Mouse (Mus musculus) megakaryocyte, embryonic 14.5 days (primary cell): ENCODE measurements around the gene Sltm.

Experiments
- FLI1 ChIP-seq: IDR thresholded peaks from 2 replicates; pipeline ENCODE4 v1.6.1; 2012; ENCODE audit warnings: low read length, inconsistent platforms, mixed read lengths
- GATA1 ChIP-seq: IDR thresholded peaks from 3 replicates; pipeline ENCODE4 v1.6.1; 2012; ENCODE audit warnings: mixed read lengths, low read length, inconsistent platforms, borderline replicate concordance

DNA sequence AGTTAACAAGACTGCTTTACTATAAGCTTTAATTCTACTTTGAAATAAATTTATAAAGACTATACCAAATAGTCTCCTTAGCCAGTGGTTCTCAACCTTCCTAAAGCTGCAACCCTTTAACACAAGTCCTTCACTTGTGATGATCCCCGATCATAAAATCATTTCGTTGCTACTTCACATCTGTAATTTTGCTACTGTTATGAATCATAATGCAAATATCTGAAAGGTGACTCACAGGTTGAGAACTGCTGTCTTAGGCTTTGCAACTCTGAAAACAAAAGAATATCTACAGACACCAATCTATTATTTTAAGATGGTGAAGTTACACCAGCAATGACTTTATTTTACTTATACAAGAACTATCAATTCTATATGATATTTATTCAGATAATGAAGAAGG lies 94.2 kb downstream of the Sltm start:
- TF ChIP-seq FLI1 (no peak), GATA1 (no peak)
